Mouse (Mus musculus): ENCODE measurements around the gene Sertad2. TPM values are rescaled to one million over a fixed set of nuclear protein-coding genes. Genes with fewer than 3 reads are reported as not detected.

Gene Sertad2
- total and polyA plus RNA-seq, 3 experiments = 5.9 to 13.1 (median 6.0) TPM

- DNase-seq (ENCODE audit: extremely low read depth) = no peak
- no peak overlapping the region for H3K4me2 ChIP-seq (ENCODE audit: insufficient read depth, low read depth, poor library complexity, severe bottlenecking)
- H3K27me3 ChIP-seq (replicated peaks) = no peaks in the 10 kb centered on the region
- no peak overlapping the region for H3K27ac ChIP-seq (ENCODE audit: insufficient read depth, low read depth)
- H3K79me2 ChIP-seq (replicated peaks; ENCODE audit: control insufficient read depth, extremely low read depth, insufficient read depth, poor library complexity, severe bottlenecking) = peaks cover 23% of the 10 kb centered on the region
- in situ Hi-C loops (cut with MboI; ENCODE audit: low pct_ligation_motif_present, low pct_unique_long_range_greater_than_20kb, low sequenced_read_pairs) (loop anchor here (5.0 kb wide), 1 partner anchor 178 kb away; no protein-coding TSS in a partner anchor), dilution Hi-C loops (cut with MboI; ENCODE audit: extremely low pct_ligation_motif_present, extremely low pct_unique_long_range_greater_than_20kb, low sequenced_read_pairs) (no loop called here)
- peaks cover 0 to 2% of the 10 kb centered on the region in 2 experiments for H3K36me3 ChIP-seq (replicated peaks in 1 of 2; ENCODE audit: control insufficient read depth in 1 of 2, insufficient read depth in 1 of 2, low read length in 1 of 2)
- no peak overlapping the region for H3K4me3 ChIP-seq (replicated peaks in 1 of 3; ENCODE audit: low read depth in 2 of 3, low read length in 2 of 3, poor library complexity in 1 of 3)
- peaks cover 9 to 59% of the 10 kb centered on the region in 2 experiments for H3K4me1 ChIP-seq (ENCODE audit: control insufficient read depth in 1 of 2, insufficient read depth in 2 of 2)
- TF ChIP-seq UBTF (IDR thresholded peaks at IDR 0.05; ENCODE audit: low read depth, low read length) (no peak), USF1 (IDR thresholded peaks at IDR 0.05; ENCODE audit: low read depth, low read length) (no peak), MEF2A (IDR thresholded peaks at IDR 0.05; ENCODE audit: borderline replicate concordance, low read depth, low read length) (no peak), E2F4 (IDR thresholded peaks at IDR 0.05; ENCODE audit: insufficient replicate concordance, low read depth, low read length) (no peak), HCFC1 (IDR thresholded peaks at IDR 0.05; ENCODE audit: low read depth, low read length) (no peak), RAD21 (IDR thresholded peaks at IDR 0.05; ENCODE audit: low read depth, low read length) (no peak), PAX5 (IDR thresholded peaks at IDR 0.05; ENCODE audit: low read length) (no peak), KAT2A (IDR thresholded peaks at IDR 0.05; ENCODE audit: insufficient replicate concordance, low read length) (no peak), GABPA (IDR thresholded peaks at IDR 0.05; ENCODE audit: insufficient replicate concordance, low read depth, low read length) (no peak), ELF1 (IDR thresholded peaks at IDR 0.05; ENCODE audit: low read depth, low read length) (no peak), ZNF384 (IDR thresholded peaks at IDR 0.05; ENCODE audit: low read depth, low read length) (no peak), IRF4 (IDR thresholded peaks at IDR 0.05; ENCODE audit: low read depth, low read length) (no peak), TBP (conservative IDR thresholded peaks at IDR 0.05; ENCODE audit: low read depth, low read length) (no peak), NRF1 (IDR thresholded peaks at IDR 0.05; ENCODE audit: low read depth, low read length) (no peak), MAFK (IDR thresholded peaks at IDR 0.05; ENCODE audit: insufficient replicate concordance, low read length) (no peak), ZC3H11A (IDR thresholded peaks at IDR 0.05; ENCODE audit: low read depth, low read length) (no peak), USF2 (conservative IDR thresholded peaks at IDR 0.05; ENCODE audit: low read depth, low read length) (no peak), ZKSCAN1 (IDR thresholded peaks at IDR 0.05; ENCODE audit: borderline replicate concordance, low read depth, low read length) (no peak), SMC3 (IDR thresholded peaks at IDR 0.05; ENCODE audit: low read depth, low read length) (no peak), JUN (IDR thresholded peaks at IDR 0.05; ENCODE audit: insufficient read depth, low read depth, low read length) (no peak)
- H3K9ac ChIP-seq (ENCODE audit: insufficient read depth, low read depth) = no peak overlapping the region
- no peaks in the 10 kb centered on the region for H3K9me3 ChIP-seq (replicated peaks; ENCODE audit: low read length)
Observed at GRCm38 (mm10) chr11:20635646-20636045, 92.6 kb downstream of the Sertad2 start.

DNA sequence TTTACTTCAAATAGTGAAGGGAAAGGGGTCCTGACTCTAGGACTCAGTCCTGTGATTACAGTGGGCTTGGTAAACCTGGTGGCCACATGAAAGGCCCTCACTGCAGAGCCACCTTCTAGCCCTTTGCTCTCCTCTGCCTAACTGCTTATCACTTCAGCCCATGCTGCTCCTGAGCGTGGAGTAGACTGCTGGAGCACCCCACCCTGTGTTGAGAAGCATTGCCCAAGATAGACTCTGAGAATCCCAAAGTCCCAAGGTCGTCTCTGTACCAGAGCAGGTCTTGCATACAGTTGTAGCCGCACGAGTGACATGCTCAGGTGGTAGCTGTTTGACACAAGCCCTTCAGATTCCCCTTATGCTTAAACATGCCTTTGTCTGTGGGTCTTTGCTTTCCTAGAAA, 93.1 kb downstream of the Sertad2 start:
- H3K4me2 ChIP-seq (ENCODE audit: insufficient read depth, low read depth, poor library complexity, severe bottlenecking) = no peak overlapping the region
- DNase-seq (ENCODE audit: extremely low read depth) = no peak

More for the DNA sequence above, 93.1 kb downstream of the Sertad2 start:
- Histone ChIP-seq H3K4me3 (replicated peaks in 1 of 3; ENCODE audit: low read depth in 2 of 3, low read length in 2 of 3, poor library complexity in 1 of 3) (no peak overlapping the region), H3K4me1 (ENCODE audit: control insufficient read depth in 1 of 2, insufficient read depth in 2 of 2) (peaks cover 9 to 62% of the 10 kb centered on the region in 2 experiments), H3K9ac (ENCODE audit: insufficient read depth, low read depth) (no peak overlapping the region), H3K27ac (ENCODE audit: insufficient read depth, low read depth) (no peak overlapping the region), H3K27me3 (replicated peaks) (no peaks in the 10 kb centered on the region), H3K79me2 (replicated peaks; ENCODE audit: control insufficient read depth, extremely low read depth, insufficient read depth, poor library complexity, severe bottlenecking) (peaks cover 23% of the 10 kb centered on the region), H3K9me3 (replicated peaks; ENCODE audit: low read length) (no peaks in the 10 kb centered on the region), H3K36me3 (replicated peaks in 1 of 2; ENCODE audit: control insufficient read depth in 1 of 2, insufficient read depth in 1 of 2, low read length in 1 of 2) (peaks cover 0 to 2% of the 10 kb centered on the region in 2 experiments)
- no peak for TF ChIP-seq ZMIZ1 (IDR thresholded peaks at IDR 0.05; ENCODE audit: low read depth, low read length)
- dilution Hi-C loops (cut with MboI; ENCODE audit: extremely low pct_ligation_motif_present, extremely low pct_unique_long_range_greater_than_20kb, low sequenced_read_pairs) = no loop called here
- in situ Hi-C loops (cut with MboI; ENCODE audit: low pct_ligation_motif_present, low pct_unique_long_range_greater_than_20kb, low sequenced_read_pairs) = loop anchor here (5.0 kb wide), 1 partner anchor 179 kb away; no protein-coding TSS in a partner anchor
